Mouse (Mus musculus) c-Kit-positive CD71-negative TER-119-negative erythroid progenitor cells, embryonic 14.5 days (primary cell): ENCODE results near the gene Trpm8.
A peak's percentile ranks its signal among the peaks of the same experiment; 100 is the strongest.

Source experiments
- DNase-seq: peaks from one replicate; pipeline ENCODE4 v3.0.0-alpha.2; 2013; ENCODE audit warnings: low read depth

Gene Trpm8

DNA sequence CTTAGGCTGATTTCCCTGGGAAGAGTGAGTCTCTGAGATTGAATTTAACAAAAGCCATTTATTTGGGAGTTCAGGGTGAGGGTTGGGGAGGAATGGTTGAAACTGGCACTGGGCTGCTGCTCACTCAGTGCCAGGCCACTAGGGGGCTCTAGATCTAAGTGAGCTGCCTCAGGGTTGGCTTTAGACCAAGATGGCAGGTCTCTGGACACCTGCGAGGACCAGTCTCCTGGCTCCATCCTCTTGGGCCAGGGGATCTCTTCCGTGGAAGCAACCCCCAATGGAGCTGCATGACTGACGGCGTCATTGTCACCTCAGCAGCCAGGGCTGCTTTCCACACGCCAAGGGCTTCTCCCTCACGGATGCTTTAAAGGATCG is 7.5 kb downstream of the Trpm8 start:
- no peak for DNase-seq

GRCm38 (mm10) chr1:88285652-88286051 is 8.2 kb downstream of the Trpm8 start:
- DNase-seq, result no peak

DNA sequence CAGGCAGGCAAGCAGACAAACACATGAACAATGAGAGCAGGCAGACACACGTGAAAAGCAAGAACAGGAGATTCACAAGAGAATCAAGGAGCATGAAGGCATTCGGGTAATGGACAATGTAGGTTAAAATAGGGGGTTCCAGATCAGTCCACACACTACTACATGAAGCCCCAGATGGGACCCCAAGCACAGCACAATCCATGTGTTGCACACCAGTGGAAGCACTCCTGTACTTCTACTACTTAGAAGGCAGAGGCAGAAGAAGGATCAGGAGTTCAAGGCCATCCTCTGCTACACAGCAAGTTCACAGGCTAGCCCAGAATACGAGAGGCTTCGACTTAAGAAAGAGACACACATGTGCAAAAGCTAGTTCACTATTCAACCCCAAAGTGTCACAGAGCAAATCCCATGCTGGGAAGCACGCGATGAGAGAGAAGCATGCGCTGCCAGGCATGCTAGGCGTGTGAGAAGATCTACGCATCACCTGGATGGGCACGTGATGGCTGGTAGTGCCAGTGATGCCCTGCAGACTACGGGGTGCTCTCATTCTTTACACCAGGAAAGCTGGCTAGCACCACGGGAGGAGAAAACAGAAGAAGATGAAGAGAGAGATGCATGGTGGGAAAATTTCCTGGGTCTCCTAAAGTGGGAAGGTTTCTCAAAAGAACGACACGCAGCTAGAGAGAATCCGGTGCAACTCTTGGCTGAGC is 8.8 kb downstream of the Trpm8 start:
- no peak for DNase-seq

- no peak for DNase-seq
These were observed 9.6 kb downstream of the Trpm8 start for GRCm38 (mm10) chr1:88286887-88287696.

- peak; percentile 76 for DNase-seq
These were observed 10.2 kb downstream of the Trpm8 start for GRCm38 (mm10) chr1:88287697-88287980.

DNA sequence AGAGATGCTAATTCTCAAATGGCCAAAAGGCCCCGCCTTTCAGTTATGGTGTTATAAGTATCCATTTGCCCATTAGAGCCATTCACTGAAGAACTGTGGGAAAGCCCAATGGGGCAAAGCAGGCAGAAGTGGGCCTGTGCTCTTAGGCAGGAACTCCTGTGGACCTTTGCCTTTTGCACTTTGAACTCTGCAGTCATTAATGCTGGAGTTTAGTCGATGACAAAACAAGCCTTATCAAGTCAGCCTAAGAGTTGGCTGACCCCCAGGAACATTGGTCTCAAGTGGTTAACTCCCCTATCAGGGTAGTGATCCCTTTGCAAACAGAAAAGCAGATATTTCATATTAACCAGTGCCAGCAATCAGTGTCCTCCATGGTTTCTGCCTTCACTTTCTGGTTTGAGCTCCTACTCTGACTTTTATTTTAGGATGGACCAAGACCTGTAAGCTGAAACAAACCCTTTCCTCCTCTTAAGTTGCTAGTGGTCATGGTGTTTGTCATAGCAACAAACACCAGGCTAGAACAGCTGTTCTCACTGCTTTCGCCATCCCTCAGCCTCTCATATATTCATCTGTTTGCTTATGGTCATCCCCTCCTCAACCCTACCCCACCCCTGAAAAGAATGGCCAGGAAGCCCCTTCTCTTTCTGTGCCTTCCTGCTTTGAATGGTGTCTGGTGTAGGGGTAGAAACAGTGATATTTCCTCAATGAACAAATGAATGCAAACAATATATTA is 10.8 kb downstream of the Trpm8 start:
- DNase-seq, result no peak

- DNase-seq, result no peak
These were observed 11.3 kb downstream of the Trpm8 start for GRCm38 (mm10) chr1:88288789-88289127.

GRCm38 (mm10) chr1:88289152-88289551 is 11.7 kb downstream of the Trpm8 start:
- DNase-seq, result no peak

- no peak for DNase-seq
These were observed 12.5 kb downstream of the Trpm8 start for GRCm38 (mm10) chr1:88289917-88290316.

- DNase-seq, result no peak
These were observed 13.1 kb downstream of the Trpm8 start for GRCm38 (mm10) chr1:88290511-88290910.

- DNase-seq, result no peak
These were observed 14.0 kb downstream of the Trpm8 start for GRCm38 (mm10) chr1:88291409-88292005.

DNA sequence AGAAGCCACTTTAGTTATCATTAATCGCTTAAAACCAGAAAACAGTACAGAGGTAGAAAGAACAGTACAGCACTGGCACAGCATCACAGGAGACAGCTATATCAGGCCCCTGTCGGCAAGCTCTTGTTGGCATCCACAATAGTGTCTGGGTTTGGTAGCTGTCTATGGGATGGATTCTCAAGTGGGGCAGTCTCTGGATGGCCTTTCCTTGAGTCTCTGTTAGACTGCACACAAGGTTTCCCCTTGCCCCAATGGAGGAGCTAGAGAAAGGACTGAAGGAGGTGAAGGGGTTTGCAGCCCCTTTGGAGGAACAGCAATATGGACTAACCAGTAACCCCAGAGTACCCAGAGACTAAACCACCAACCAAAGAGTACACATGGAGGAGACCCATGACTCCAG is 14.6 kb downstream of the Trpm8 start:
- DNase-seq, result no peak

- DNase-seq, result no peak
These were observed 17.2 kb downstream of the Trpm8 start for GRCm38 (mm10) chr1:88294650-88295049.

DNA sequence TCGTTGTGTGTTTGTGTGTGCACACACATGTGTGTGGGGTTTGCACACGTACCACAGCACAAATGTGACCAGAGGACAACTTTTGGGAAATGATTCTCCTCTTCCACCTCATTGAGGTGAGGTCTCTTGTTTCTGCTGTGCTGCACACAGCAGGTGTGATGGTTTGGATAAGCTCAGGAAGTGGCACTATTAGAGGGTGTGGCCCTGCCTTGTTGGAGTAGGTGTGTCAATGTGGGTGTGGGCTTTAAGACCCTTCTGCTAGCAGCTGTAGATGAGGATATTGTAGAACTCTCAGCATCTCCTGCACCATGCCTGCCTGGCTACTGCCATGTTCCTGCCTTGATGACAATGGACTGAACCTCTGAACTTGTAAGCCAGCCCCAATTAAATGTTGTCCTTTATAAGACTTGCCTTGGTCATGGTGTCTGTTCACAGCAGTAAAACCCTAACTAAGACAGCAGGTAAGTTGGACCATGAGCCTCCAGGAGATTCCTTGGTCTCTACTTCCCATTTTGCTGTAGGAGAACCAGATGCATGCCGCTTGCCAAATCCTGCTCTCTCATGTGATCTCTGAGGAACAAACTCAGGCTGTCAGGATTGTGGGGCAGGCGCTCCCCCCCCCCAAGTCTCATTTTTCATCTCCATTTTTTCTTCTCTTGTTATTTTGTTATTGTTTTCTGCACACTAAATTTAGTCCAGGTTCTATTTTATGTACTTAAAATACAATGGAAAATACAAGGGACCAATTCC is 18.9 kb downstream of the Trpm8 start:
- DNase-seq, result no peak

GRCm38 (mm10) chr1:88297480-88298258 is 20.2 kb downstream of the Trpm8 start:
- DNase-seq, result no peak

GRCm38 (mm10) chr1:88298686-88299528 is 21.4 kb downstream of the Trpm8 start:
- DNase-seq, result no peak

- no peak for DNase-seq
These were observed 22.1 kb downstream of the Trpm8 start for GRCm38 (mm10) chr1:88299529-88299945.

DNA sequence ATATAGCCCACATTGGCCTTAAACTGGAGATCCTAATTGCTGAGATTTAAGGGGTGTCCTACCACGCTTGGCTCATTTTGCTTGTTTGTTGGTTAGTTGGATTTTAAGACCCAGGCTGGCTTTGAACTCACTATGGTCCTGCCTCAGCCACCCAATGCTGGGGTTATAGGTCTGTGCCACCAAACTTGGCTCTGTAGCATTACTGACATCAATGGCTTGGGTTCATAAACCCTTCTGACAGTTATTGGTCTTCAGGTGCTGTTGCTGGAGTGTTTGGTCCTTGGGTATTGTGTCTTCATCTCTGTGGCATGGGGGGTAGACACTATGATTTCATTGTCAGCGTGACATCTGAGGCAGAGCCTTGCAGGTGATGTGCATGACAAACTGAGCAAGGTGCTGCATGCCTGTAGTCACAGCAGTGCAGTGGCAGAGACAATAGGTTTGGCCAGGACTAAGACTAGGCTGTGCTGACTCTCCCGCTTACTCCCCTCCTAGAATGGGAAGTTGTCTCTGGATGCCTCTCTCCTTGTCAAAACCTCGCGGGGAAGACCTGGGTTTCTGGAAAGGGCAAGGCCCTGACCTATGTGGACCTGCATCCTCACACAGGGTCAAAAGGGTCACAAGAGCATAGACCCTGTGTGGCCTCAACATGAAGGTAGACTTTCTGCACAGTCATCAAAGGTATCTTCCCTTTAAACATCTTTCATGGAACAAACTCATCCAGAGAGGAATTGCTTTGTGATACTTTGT is 23.0 kb downstream of the Trpm8 start:
- DNase-seq, result no peak
